Mouse (Mus musculus) cortical plate, adult 2 months (tissue): Measurements from ENCODE around the gene Myl6. TPM values are rescaled to one million over a fixed set of nuclear protein-coding genes. Genes with fewer than 3 reads are reported as not detected.

ENCODE experiments used
- H3K27ac ChIP-seq: fragments of 200-500 bp; 2 replicates; pipeline ENCODE4 v1.5.1; 2012; ENCODE audit warnings: low read length, control low read depth, inconsistent platforms; ENCODE audit not compliant: insufficient read depth
- H3K4me1 ChIP-seq: fragments of 200-500 bp; 2 replicates; pipeline ENCODE4 v1.6.1; 2011; ENCODE audit warnings: low read length; ENCODE audit not compliant: control insufficient read depth, insufficient read depth
- H3K4me3 ChIP-seq: fragments of 200-500 bp; 2 replicates; pipeline ENCODE4 v1.5.1; 2011; ENCODE audit warnings: mild to moderate bottlenecking, low read length, control low read depth; ENCODE audit not compliant: insufficient read depth
- CTCF ChIP-seq: fragments of 200-500 bp; IDR thresholded peaks from 2 replicates; pipeline ENCODE4 v1.5.1; 2011; ENCODE audit warnings: mild to moderate bottlenecking, control low read depth, low read length; ENCODE audit not compliant: insufficient read depth; ENCODE audit errors: extremely low read depth
- POLR2A ChIP-seq: fragments of 200-500 bp; IDR thresholded peaks from 2 replicates; pipeline ENCODE4 v1.6.1; 2011; ENCODE audit warnings: mild to moderate bottlenecking, low read length, control low read depth; ENCODE audit not compliant: insufficient read depth; ENCODE audit errors: extremely low read depth
- polyA plus RNA-seq: library from polyadenylated mRNA; depleted of rRNA; stranded (reverse); fragments of >200 nt; gene quantifications from 2 replicates; pipeline ENCODE4 v1.2.3, GENCODE M21; 2012

Gene Myl6
- polyA plus RNA-seq, 1 experiment = 1,338 TPM

GRCm38 (mm10) chr10:128459409-128460269 is 34.3 kb downstream of the Myl6 start:
- H3K4me1 ChIP-seq = peaks cover 8% of the 10 kb centered on the region; the same call in 1 of the 2 replicates
- peak overlapping the region; percentile 86 for H3K4me3 ChIP-seq
- H3K27ac ChIP-seq = peak overlapping the region; percentile 80
- TF ChIP-seq POLR2A = no peak
- TF ChIP-seq CTCF = no peak

DNA sequence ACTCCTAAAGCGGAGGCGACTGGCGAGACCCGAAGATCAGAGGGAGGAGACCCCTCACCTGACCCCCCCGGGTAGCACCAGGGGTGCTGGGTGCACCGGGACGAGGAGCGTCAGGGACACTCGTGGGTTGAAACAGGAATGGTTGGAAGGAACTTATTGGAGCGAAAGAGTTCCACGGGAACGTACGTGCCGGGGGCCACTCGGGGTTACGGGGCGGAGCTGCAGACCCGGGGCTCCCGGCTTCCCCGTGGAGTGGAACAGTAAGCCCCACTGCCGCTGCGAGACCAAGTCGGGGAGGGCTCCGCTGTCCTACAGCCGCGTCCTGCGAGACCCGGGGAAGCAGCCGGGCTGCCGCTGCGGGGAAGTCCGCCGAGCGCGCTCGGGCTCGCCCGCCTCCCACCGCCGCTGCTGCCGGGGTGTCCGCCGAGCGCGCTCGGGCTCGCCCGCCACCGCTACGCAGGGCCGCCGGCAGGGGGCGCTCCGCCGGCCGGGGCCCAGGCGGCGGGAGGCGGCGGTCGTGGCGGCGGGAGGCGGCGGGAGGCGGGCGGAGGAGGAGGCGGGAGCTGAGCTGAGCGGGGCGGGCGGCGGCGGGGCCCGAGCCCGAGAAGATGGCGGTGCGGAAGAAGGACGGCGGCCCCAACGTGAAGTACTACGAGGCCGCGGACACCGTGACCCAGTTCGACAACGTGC is 35.1 kb downstream of the Myl6 start, which contains the start of gene Smarcc2:
Gene Smarcc2, plus strand, starts transcription at position 530 of the 690 bp plus-strand sequence.
- H3K27ac ChIP-seq = peak within 1 kb of the TSS; percentile 80
- TF ChIP-seq POLR2A (no peak), CTCF (no peak)
- H3K4me1 ChIP-seq = peaks cover 8% of the 10 kb centered on the region; the same call in 1 of the 2 replicates
- peak within 1 kb of the TSS; percentile 86 for H3K4me3 ChIP-seq

DNA sequence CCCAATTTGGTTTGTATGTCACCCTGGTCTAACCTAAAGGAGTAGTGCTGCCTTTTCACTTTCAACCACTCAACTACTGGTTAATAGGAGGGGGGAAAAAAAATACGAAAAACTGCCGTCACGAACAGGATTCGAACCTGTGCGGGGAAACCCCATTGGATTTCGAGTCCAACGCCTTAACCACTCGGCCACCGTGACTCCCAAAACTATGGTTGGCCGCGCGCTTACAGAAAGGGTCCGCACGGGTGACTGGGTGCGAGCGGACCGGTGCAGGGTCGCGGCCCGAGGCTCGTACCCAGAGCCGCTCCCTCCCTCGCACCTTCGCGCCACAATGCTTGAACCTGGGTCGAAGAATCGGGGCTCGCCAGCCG is 35.6 kb downstream of the Myl6 start:
- TF ChIP-seq CTCF (no peak), POLR2A (no peak)
- peak overlapping the region; percentile 79 for H3K27ac ChIP-seq
- H3K4me3 ChIP-seq = peak overlapping the region; percentile 86
- H3K4me1 ChIP-seq = peaks cover 8% of the 10 kb centered on the region; the same call in 1 of the 2 replicates

DNA sequence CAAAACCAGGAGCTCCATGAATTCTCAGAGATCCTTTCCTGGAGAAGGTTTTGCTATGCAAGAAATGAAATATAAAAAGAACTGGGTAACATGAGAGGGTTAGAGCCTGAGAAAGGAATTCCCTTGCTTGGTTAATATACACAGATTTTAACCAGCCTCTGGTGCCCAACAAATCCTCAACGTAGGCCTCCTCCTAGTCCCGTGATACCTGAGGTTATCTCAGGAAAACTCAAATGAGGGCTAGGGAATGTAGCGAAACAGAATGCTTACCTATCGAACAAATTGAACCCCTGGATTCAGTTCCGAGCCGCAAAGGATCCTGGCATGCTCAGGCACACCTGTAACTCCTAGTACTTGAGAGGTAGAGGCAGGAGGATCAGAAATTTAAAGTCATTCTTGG is 36.3 kb downstream of the Myl6 start:
- TF ChIP-seq POLR2A (no peak), CTCF (no peak)
- Histone ChIP-seq H3K27ac (no peak overlapping the region), H3K4me1 (peaks cover 8% of the 10 kb centered on the region; the same call in 1 of the 2 replicates), H3K4me3 (no peak overlapping the region)

- peak overlapping the region; percentile 11 for H3K4me3 ChIP-seq
- H3K27ac ChIP-seq = no peak overlapping the region
- TF ChIP-seq POLR2A (no peak), CTCF (peak; percentile 68)
- peaks cover 5% of the 10 kb centered on the region; the same call in 1 of the 2 replicates for H3K4me1 ChIP-seq
These were observed 38.7 kb downstream of the Myl6 start for GRCm38 (mm10) chr10:128455280-128455679.

DNA sequence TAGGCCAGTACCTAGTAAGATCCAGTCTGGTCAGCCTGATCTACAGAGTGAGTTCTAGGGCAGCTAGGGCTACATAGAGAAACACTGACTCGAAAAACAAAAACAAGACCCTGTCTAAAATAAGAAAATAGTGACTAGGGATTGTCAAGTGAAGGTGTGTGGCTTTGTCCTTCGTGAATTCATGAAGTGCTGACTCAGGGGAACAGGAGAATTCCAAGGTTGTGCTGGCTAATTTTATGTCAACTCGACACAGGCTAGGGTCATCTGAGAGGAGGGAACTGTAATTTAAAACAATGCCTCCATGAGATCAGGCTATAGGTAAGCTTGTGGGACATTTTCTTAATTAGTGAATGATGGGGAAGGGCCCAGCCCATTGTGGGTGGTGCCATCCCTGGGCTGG is 39.5 kb downstream of the Myl6 start:
- Histone ChIP-seq H3K4me1 (peaks cover 3% of the 10 kb centered on the region; the same call in 1 of the 2 replicates), H3K4me3 (no peak overlapping the region), H3K27ac (no peak overlapping the region)
- TF ChIP-seq POLR2A (no peak), CTCF (no peak)

- no peak overlapping the region for H3K4me3 ChIP-seq
- no peak overlapping the region for H3K27ac ChIP-seq
- peaks cover 3% of the 10 kb centered on the region; the same call in 1 of the 2 replicates for H3K4me1 ChIP-seq
- TF ChIP-seq CTCF = no peak
- no peak for TF ChIP-seq POLR2A
These were observed 42.9 kb downstream of the Myl6 start for GRCm38 (mm10) chr10:128451014-128451413.

- no peaks in the 10 kb centered on the region for H3K4me1 ChIP-seq
- no peak overlapping the region for H3K4me3 ChIP-seq
- H3K27ac ChIP-seq = no peak overlapping the region
- TF ChIP-seq POLR2A (no peak), CTCF (no peak)
These were observed 48.5 kb downstream of the Myl6 start for GRCm38 (mm10) chr10:128445407-128445806.

DNA sequence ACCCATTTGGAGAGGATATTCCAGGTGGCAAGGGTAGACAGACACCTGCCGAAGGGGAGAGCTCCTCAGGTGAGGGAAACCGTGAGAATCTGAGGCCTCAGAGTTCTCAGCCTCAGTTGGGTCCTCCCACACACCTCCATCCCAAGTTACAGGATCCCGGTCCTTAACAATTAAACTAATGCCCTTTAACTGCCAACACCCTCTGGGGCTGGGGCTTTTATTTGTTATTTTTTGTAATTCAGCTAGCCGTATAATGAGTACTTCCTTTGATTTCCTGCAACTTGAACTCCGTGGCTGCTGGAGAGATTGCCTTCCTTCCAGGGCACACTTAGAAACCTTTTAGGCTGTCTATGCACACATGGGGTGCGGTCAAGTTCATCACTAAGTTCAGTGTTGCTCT is 49.6 kb downstream of the Myl6 start:
- no peak overlapping the region for H3K4me3 ChIP-seq
- peaks cover 3% of the 10 kb centered on the region; the same call in 1 of the 2 replicates for H3K4me1 ChIP-seq
- TF ChIP-seq CTCF = no peak
- no peak for TF ChIP-seq POLR2A
- no peak overlapping the region for H3K27ac ChIP-seq
